Mouse (Mus musculus): ENCODE data around the gene Cuzd1.
A peak's percentile ranks its signal among the peaks of the same experiment; 100 is the strongest.

DNA sequence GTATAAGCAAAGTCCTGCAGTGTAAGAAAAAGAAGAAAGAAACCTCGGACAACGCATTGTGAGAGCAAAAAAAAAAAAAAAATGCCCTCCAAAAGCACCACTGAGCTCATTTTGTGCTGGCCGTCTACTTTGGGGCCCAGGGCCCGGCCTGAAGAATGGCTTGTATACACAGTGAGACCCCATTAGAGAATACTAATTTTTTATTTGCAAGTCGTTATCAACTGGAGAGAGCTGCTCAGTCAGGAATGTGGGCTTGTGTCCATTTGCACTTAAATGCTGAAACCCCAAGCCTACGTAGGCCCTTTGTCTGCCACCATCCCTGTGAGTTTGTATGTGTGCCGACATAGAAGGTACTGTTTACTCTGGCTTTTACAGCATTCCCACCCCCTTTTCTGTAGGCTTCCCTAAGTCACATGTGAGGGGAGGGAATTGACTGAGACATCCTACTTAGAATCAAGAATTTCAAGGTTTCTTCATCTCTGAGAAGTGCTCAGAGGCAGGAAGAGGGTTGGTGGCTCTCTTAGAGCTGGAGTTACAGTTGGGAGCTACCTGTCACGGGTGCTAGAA lies 15.5 kb upstream of the Cuzd1 start:
- no peak for TF ChIP-seq MAFK (IDR thresholded peaks at IDR 0.05; ENCODE audit: insufficient read depth, low read depth, low read length)
- no peak for TF ChIP-seq ZC3H11A (IDR thresholded peaks at IDR 0.05; ENCODE audit: borderline replicate concordance, low read depth, low read length)
- no peak for TF ChIP-seq HCFC1 (IDR thresholded peaks at IDR 0.05; ENCODE audit: borderline replicate concordance, insufficient read depth, low read length)
- no peak for TF ChIP-seq CHD2 (IDR thresholded peaks at IDR 0.05; ENCODE audit: low read depth, low read length)
- 0 out of 2 replicates have a peak, but pooled peaks have one; percentile 20 for TF ChIP-seq ZNF384 (IDR thresholded peaks at IDR 0.05; ENCODE audit: low read depth, low read length)

Measured in ES-E14 (cell line).